Mouse (Mus musculus): Measurements from ENCODE around the gene Plac9a. TPM values are rescaled to one million over a fixed set of nuclear protein-coding genes. Genes with fewer than 3 reads are reported as not detected.

Gene Plac9a
- polyA plus RNA-seq, 1 experiment: 1.9 TPM

- H3K27ac ChIP-seq (ENCODE audit: insufficient read depth, low read length): no peak overlapping the region
- H3K4me1 ChIP-seq (ENCODE audit: control insufficient read depth, insufficient read depth, low read length): peaks cover 3% of the 10 kb centered on the region; the same call in 1 of the 2 replicates
- TF ChIP-seq CTCF (IDR thresholded peaks at IDR 0.05; ENCODE audit: borderline replicate concordance, insufficient read depth, low read length) (no peak), POLR2A (IDR thresholded peaks at IDR 0.05; ENCODE audit: low read depth, low read length) (no peak)
- no peak overlapping the region for H3K4me3 ChIP-seq (ENCODE audit: insufficient read depth, low read length)
Observed at GRCm38 (mm10) chr14:25847660-25848059, 55.2 kb downstream of the Plac9a start.

DNA sequence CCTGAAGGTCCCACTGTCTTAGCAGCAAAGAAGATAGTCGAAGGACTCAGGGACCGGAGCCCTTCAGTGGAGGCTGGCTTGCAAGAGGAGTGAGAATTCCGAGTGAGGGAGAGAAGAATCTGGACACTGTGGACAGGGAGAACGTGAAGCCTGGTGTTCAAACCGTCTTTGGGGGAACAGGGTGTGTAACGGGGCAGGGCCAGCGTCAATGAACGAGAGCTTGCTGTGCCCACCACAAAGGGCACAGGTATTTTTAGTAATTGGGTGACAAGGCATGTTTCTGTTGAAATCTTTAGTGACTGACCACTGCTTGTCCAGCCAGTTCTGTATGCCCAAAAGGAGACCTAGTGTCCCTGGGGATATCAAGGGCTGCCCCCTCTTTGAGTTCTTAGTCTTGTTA lies 56.4 kb downstream of the Plac9a start:
- peaks cover 3% of the 10 kb centered on the region; the same call in 1 of the 2 replicates for H3K4me1 ChIP-seq (ENCODE audit: control insufficient read depth, insufficient read depth, low read length)
- H3K27ac ChIP-seq (ENCODE audit: insufficient read depth, low read length): no peak overlapping the region
- H3K4me3 ChIP-seq (ENCODE audit: insufficient read depth, low read length): no peak overlapping the region
- TF ChIP-seq POLR2A (IDR thresholded peaks at IDR 0.05; ENCODE audit: low read depth, low read length) (no peak), CTCF (IDR thresholded peaks at IDR 0.05; ENCODE audit: borderline replicate concordance, insufficient read depth, low read length) (no peak)

- no peak overlapping the region for H3K27ac ChIP-seq (ENCODE audit: insufficient read depth, low read length)
- H3K4me3 ChIP-seq (ENCODE audit: insufficient read depth, low read length): no peak overlapping the region
- peaks cover 3% of the 10 kb centered on the region; the same call in 1 of the 2 replicates for H3K4me1 ChIP-seq (ENCODE audit: control insufficient read depth, insufficient read depth, low read length)
- TF ChIP-seq CTCF (IDR thresholded peaks at IDR 0.05; ENCODE audit: borderline replicate concordance, insufficient read depth, low read length) (no peak), POLR2A (IDR thresholded peaks at IDR 0.05; ENCODE audit: low read depth, low read length) (no peak)
Observed at GRCm38 (mm10) chr14:25845832-25846383, 57.0 kb downstream of the Plac9a start.

DNA sequence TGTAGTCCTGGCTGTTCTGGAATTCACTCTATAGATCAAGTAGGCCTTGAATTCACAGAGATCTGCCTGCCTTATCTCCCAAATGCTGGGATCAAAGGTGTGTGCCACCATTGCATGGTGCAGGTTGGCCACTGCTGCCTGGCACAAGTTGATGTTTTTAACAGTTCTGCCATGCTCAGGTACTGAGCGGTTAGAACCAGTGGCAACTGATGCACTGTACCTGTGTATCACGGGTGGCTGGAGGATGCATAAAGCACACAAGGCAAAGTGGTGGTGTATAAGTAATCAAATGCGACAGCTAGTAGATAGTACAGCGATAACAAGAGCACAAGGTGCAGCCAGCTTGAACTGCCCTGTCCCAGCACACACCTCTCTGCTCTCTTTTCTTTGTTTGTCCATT lies 58.5 kb downstream of the Plac9a start:
- TF ChIP-seq CTCF (IDR thresholded peaks at IDR 0.05; ENCODE audit: borderline replicate concordance, insufficient read depth, low read length) (no peak), POLR2A (IDR thresholded peaks at IDR 0.05; ENCODE audit: low read depth, low read length) (no peak)
- no peak overlapping the region for H3K4me3 ChIP-seq (ENCODE audit: insufficient read depth, low read length)
- no peak overlapping the region for H3K27ac ChIP-seq (ENCODE audit: insufficient read depth, low read length)
- H3K4me1 ChIP-seq (ENCODE audit: control insufficient read depth, insufficient read depth, low read length): peaks cover 3% of the 10 kb centered on the region; the same call in 1 of the 2 replicates

GRCm38 (mm10) chr14:25842688-25843003 lies 60.3 kb downstream of the Plac9a start:
- H3K4me3 ChIP-seq (ENCODE audit: insufficient read depth, low read length): peak overlapping the region; percentile 73
- no peak overlapping the region for H3K27ac ChIP-seq (ENCODE audit: insufficient read depth, low read length)
- TF ChIP-seq POLR2A (IDR thresholded peaks at IDR 0.05; ENCODE audit: low read depth, low read length) (no peak), CTCF (IDR thresholded peaks at IDR 0.05; ENCODE audit: borderline replicate concordance, insufficient read depth, low read length) (no peak)
- peaks cover 3% of the 10 kb centered on the region; the same call in 1 of the 2 replicates for H3K4me1 ChIP-seq (ENCODE audit: control insufficient read depth, insufficient read depth, low read length)

DNA sequence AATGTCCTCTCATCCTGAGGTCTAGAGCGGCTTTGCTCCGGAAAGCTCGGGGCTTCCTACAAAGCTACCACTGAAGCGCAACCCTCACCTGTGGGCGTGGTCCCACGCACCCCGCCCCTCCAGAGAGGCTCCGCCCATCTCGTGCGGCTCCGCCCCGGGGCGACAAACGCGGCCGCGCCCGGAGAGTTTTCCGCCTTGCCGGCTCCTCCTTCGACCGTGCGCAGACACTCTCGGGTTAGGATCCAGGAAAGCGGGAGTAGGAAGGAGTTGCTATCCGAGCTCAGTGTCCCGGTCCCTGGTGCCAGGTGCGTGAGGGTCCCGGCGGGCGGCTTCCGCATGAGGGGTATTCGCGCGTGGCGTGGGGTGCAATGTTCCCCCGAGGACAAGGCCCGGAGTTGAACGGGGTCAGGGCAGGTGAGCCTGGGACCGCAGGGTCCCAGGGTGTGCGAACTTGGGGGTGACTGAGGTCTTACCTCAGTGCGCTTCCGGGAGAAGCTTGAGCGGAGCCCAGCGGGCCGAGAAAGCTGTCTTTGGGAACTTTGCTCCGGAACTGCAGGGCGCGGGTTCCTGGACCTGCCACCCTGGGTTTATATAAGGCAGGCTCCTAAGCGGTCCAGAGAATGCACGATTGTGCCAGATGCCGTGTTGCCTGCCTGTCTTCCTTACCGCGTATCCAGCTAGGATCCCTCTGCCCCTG lies 60.8 kb downstream of the Plac9a start, which contains the start of gene Anxa11:
Gene Anxa11 (plus strand): TSS at position 166 of the 697 bp plus-strand sequence.
- peak within 1 kb of the TSS; percentile 73 for H3K4me3 ChIP-seq (ENCODE audit: insufficient read depth, low read length)
- TF ChIP-seq CTCF (IDR thresholded peaks at IDR 0.05; ENCODE audit: borderline replicate concordance, insufficient read depth, low read length) (no peak), POLR2A (IDR thresholded peaks at IDR 0.05; ENCODE audit: low read depth, low read length) (peak; percentile 86)
- no peak within 1 kb of the TSS for H3K27ac ChIP-seq (ENCODE audit: insufficient read depth, low read length)
- H3K4me1 ChIP-seq (ENCODE audit: control insufficient read depth, insufficient read depth, low read length): peaks cover 2% of the 10 kb centered on the region; the same call in 1 of the 2 replicates

- Histone ChIP-seq H3K27ac (ENCODE audit: insufficient read depth, low read length) (no peak overlapping the region), H3K4me3 (ENCODE audit: insufficient read depth, low read length) (peak overlapping the region; percentile 73), H3K4me1 (ENCODE audit: control insufficient read depth, insufficient read depth, low read length) (no peaks in the 10 kb centered on the region; the same call in 1 of the 2 replicates)
- TF ChIP-seq CTCF (IDR thresholded peaks at IDR 0.05; ENCODE audit: borderline replicate concordance, insufficient read depth, low read length) (no peak), POLR2A (IDR thresholded peaks at IDR 0.05; ENCODE audit: low read depth, low read length) (no peak)
Observed at GRCm38 (mm10) chr14:25841579-25841978, 61.3 kb downstream of the Plac9a start.

DNA sequence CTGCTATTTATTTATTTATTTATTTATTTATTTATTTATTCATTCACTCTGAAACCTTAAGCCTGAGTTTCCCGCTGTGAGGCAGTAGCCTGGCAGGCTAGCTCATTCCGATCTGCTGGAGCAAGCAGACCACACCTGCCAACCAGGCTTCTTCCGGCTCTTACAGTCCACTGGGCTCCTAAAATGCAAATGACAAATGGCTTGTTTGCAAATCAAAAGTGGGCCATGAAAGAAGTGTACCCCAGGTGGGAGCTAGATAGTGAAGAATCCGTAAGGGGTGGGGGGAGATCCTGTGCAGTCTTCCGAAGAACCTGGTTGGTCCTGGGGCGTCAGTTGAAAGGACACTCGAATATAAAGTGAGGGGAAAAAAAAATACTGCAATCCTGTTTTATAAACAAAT lies 61.9 kb downstream of the Plac9a start:
- Histone ChIP-seq H3K27ac (ENCODE audit: insufficient read depth, low read length) (no peak overlapping the region), H3K4me3 (ENCODE audit: insufficient read depth, low read length) (no peak overlapping the region), H3K4me1 (ENCODE audit: control insufficient read depth, insufficient read depth, low read length) (no peaks in the 10 kb centered on the region; the same call in 1 of the 2 replicates)
- TF ChIP-seq POLR2A (IDR thresholded peaks at IDR 0.05; ENCODE audit: low read depth, low read length): no peak
- TF ChIP-seq CTCF (IDR thresholded peaks at IDR 0.05; ENCODE audit: borderline replicate concordance, insufficient read depth, low read length): no peak

GRCm38 (mm10) chr14:25839791-25840190 lies 63.1 kb downstream of the Plac9a start:
- no peak overlapping the region for H3K4me3 ChIP-seq (ENCODE audit: insufficient read depth, low read length)
- TF ChIP-seq CTCF (IDR thresholded peaks at IDR 0.05; ENCODE audit: borderline replicate concordance, insufficient read depth, low read length): no peak
- TF ChIP-seq POLR2A (IDR thresholded peaks at IDR 0.05; ENCODE audit: low read depth, low read length): no peak
- no peak overlapping the region for H3K27ac ChIP-seq (ENCODE audit: insufficient read depth, low read length)
- H3K4me1 ChIP-seq (ENCODE audit: control insufficient read depth, insufficient read depth, low read length): no peaks in the 10 kb centered on the region; the same call in 1 of the 2 replicates

DNA sequence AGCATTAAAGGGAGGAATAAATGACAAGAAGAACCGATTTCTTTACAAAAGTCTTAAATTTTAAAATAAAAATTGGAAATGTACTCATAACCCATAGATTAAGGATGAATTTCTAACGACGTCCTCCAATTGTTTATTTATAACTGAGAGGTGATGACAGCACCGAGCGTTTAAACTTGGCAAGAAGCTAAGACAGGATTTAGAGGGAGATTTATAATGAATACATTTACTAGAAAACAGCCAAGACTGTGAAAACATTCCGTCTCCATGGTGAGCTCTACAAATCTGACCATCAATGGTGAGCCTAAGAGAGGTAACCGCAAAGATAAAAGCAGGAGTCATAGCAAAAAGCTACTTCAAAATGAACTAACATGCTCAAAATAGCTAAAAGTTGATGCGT lies 64.5 kb downstream of the Plac9a start:
- Histone ChIP-seq H3K4me3 (ENCODE audit: insufficient read depth, low read length) (no peak overlapping the region), H3K4me1 (ENCODE audit: control insufficient read depth, insufficient read depth, low read length) (no peaks in the 10 kb centered on the region; the same call in 1 of the 2 replicates), H3K27ac (ENCODE audit: insufficient read depth, low read length) (no peak overlapping the region)
- TF ChIP-seq POLR2A (IDR thresholded peaks at IDR 0.05; ENCODE audit: low read depth, low read length): no peak
- no peak for TF ChIP-seq CTCF (IDR thresholded peaks at IDR 0.05; ENCODE audit: borderline replicate concordance, insufficient read depth, low read length)

Other genes with a start within 250 kb of the Plac9a start
- gene Ppif, start 208.9 kb downstream of the Plac9a start, polyA plus RNA-seq (2011; ENCODE audit: insufficient read length, low read depth, missing spikeins): 11.3 and 11.6 TPM in 2 replicates
- 116 and 122 TPM in 2 replicates for gene Zcchc24, start 134.1 kb downstream of the Plac9a start, polyA plus RNA-seq (2011; ENCODE audit: insufficient read length, low read depth, missing spikeins)
- 29.5 and 31.7 TPM in 2 replicates for gene Anxa11, start 60.9 kb downstream of the Plac9a start, polyA plus RNA-seq (2011; ENCODE audit: insufficient read length, low read depth, missing spikeins)
- 0.68 and 4.0 TPM in 2 replicates for gene Tmem254a, start 24.6 kb upstream of the Plac9a start, polyA plus RNA-seq (2011; ENCODE audit: insufficient read length, low read depth, missing spikeins)
- gene Cphx1, start 35.2 kb upstream of the Plac9a start, polyA plus RNA-seq (2011; ENCODE audit: insufficient read length, low read depth, missing spikeins): not detected in 2 replicates
- 0.22 and 1.2 TPM in 2 replicates for gene Duxbl1, start 75.5 kb upstream of the Plac9a start, polyA plus RNA-seq (2011; ENCODE audit: insufficient read length, low read depth, missing spikeins)
- 0.93 and 0.99 TPM in 2 replicates for gene Gm9780, start 139.6 kb upstream of the Plac9a start, polyA plus RNA-seq (2011; ENCODE audit: insufficient read length, low read depth, missing spikeins)
- 9.6 and 18.9 TPM in 2 replicates for gene Tmem254c, start 164.3 kb upstream of the Plac9a start, polyA plus RNA-seq (2011; ENCODE audit: insufficient read length, low read depth, missing spikeins)
- gene Cphx2, start 178.4 kb upstream of the Plac9a start, polyA plus RNA-seq (2011; ENCODE audit: insufficient read length, low read depth, missing spikeins): not detected in 2 replicates
- not detected in 2 replicates for gene Cphx3, start 179.2 kb upstream of the Plac9a start, polyA plus RNA-seq (2011; ENCODE audit: insufficient read length, low read depth, missing spikeins)
- gene Duxbl2, start 215.2 kb upstream of the Plac9a start, polyA plus RNA-seq (2011; ENCODE audit: insufficient read length, low read depth, missing spikeins): not detected in 2 replicates

All from embryonic fibroblast, embryonic 13.5 days (primary cell).